Mouse (Mus musculus) intestine, embryonic 14.5 days (tissue): ENCODE measurements around the gene Pik3ap1. TPM values are rescaled to one million over a fixed set of nuclear protein-coding genes. Genes with fewer than 3 reads are reported as not detected.

Source experiments
- ATAC-seq: fragments of 200-750 bp; cut with Nextera tagmentation; replicated peaks from 2 replicates; pipeline ENCODE4 v1.8.0; 2017; ENCODE audit warnings: low read depth, moderate number of reproducible peaks, moderate TSS enrichment, moderate library complexity; ENCODE audit not compliant: low FRiP score, low TSS enrichment
- DNase-seq: peaks from one replicate; pipeline ENCODE4 v3.0.0-alpha.2; 2018; ENCODE audit warnings: low spot score
- H3K27ac ChIP-seq: fragments of 300-500 bp; sonication (generic); 2 replicates; pipeline ENCODE4 v1.5.1; 2014; ENCODE audit warnings: low read depth, mild to moderate bottlenecking, control low read depth
- H3K27me3 ChIP-seq: fragments of 300-500 bp; sonication (generic); replicated peaks from 2 replicates; pipeline ENCODE4 v1.6.1; 2014; ENCODE audit warnings: low read length, control low read depth; ENCODE audit not compliant: control insufficient read depth, insufficient read depth
- H3K36me3 ChIP-seq: fragments of 300-500 bp; sonication (generic); 2 replicates; pipeline ENCODE4 v1.6.1; 2014; ENCODE audit warnings: low read length, control low read depth; ENCODE audit not compliant: control insufficient read depth, insufficient read depth
- H3K4me1 ChIP-seq: fragments of 300-500 bp; sonication (generic); replicated peaks from 2 replicates; pipeline ENCODE4 v1.6.1; 2014; ENCODE audit warnings: low read length, control low read depth, mixed read lengths; ENCODE audit not compliant: control insufficient read depth, insufficient read depth
- H3K4me2 ChIP-seq: fragments of 300-500 bp; sonication (generic); 2 replicates; pipeline ENCODE4 v1.6.1; 2014; ENCODE audit warnings: low read length
- H3K4me3 ChIP-seq: fragments of 300-500 bp; sonication (generic); 2 replicates; pipeline ENCODE4 v1.5.1; 2014; ENCODE audit warnings: low read depth, low read length, control low read depth, mixed read lengths
- H3K9ac ChIP-seq: fragments of 300-500 bp; sonication (generic); 2 replicates; pipeline ENCODE4 v1.6.1; 2014; ENCODE audit warnings: mild to moderate bottlenecking, low read length
- H3K9me3 ChIP-seq: fragments of 300-500 bp; sonication (generic); 2 replicates; pipeline ENCODE4 v1.6.1; 2016; ENCODE audit warnings: low read length, control low read depth; ENCODE audit not compliant: control insufficient read depth
- WGBS: fragments of 180-500 bp; shearing (Covaris S2); extraction: QIAGEN DNeasy Blood & Tissue Kit; methylation state at CpG from one replicate; pipeline ENCODE4 v1.1.7; 2014; 5-methylcytosine and 5-hydroxymethylcytosine counted together
- polyA plus RNA-seq: library from polyadenylated mRNA; unstranded; fragments of >200 nt; fragmentation: Nextera tagmentation; extraction: Ambion mirVana; gene quantifications from 2 replicates; pipeline ENCODE4 v1.2.1, GENCODE M21; 2014

Gene Pik3ap1
- polyA plus RNA-seq, 1 experiment from 2014 or later: 6.9 TPM

GRCm38 (mm10) chr19:41270906-41271305, 114.0 kb downstream of the Pik3ap1 start:
- H3K4me2 ChIP-seq: no peak overlapping the region
- ATAC-seq: no peak

GRCm38 (mm10) chr19:41270151-41270727, 114.7 kb downstream of the Pik3ap1 start:
- ATAC-seq (0 out of 2 replicates have a peak, but pooled peaks have one; percentile 50), DNase-seq (peak; percentile 49)
- Histone ChIP-seq H3K4me2 (no peak overlapping the region), H3K9me3 (no peaks in the 10 kb centered on the region), H3K27me3 (no peaks in the 10 kb centered on the region), H3K4me1 (no peaks in the 10 kb centered on the region), H3K9ac (no peak overlapping the region), H3K36me3 (no peaks in the 10 kb centered on the region), H3K27ac (no peak overlapping the region), H3K4me3 (no peak overlapping the region)
- 53% methylated on average over 9 of the region's 9 CpGs for WGBS

More at GRCm38 (mm10) chr19:41270906-41271305, 114.0 kb downstream of the Pik3ap1 start:
- Histone ChIP-seq H3K9ac (no peak overlapping the region), H3K4me3 (no peak overlapping the region), H3K27ac (no peak overlapping the region), H3K27me3 (no peaks in the 10 kb centered on the region), H3K9me3 (no peaks in the 10 kb centered on the region), H3K4me1 (no peaks in the 10 kb centered on the region), H3K36me3 (no peaks in the 10 kb centered on the region)
- DNase-seq: no peak
- 80% methylated on average over 7 of the region's 7 CpGs for WGBS

GRCm38 (mm10) chr19:41266251-41266901, 118.5 kb downstream of the Pik3ap1 start:
- Histone ChIP-seq H3K4me2 (no peak overlapping the region), H3K4me3 (no peak overlapping the region), H3K36me3 (peaks cover 2% of the 10 kb centered on the region; the same call in 1 of the 2 replicates), H3K27ac (no peak overlapping the region), H3K9me3 (no peaks in the 10 kb centered on the region), H3K9ac (no peak overlapping the region), H3K27me3 (no peaks in the 10 kb centered on the region), H3K4me1 (peaks cover 12% of the 10 kb centered on the region)
- ATAC-seq (no peak), DNase-seq (peak; percentile 43)
- WGBS: 58% methylated on average over 8 of the region's 8 CpGs

GRCm38 (mm10) chr19:41264331-41264799, 120.5 kb downstream of the Pik3ap1 start:
- Histone ChIP-seq H3K4me1 (peaks cover 21% of the 10 kb centered on the region), H3K4me2 (peak overlapping the region; percentile 60), H3K27me3 (no peaks in the 10 kb centered on the region), H3K9ac (peak overlapping the region; percentile 98), H3K9me3 (no peaks in the 10 kb centered on the region), H3K27ac (peak overlapping the region; percentile 99), H3K4me3 (peak overlapping the region; percentile 86), H3K36me3 (peaks cover 9% of the 10 kb centered on the region)
- ATAC-seq (no peak), DNase-seq (peak; percentile 58)
- 28% methylated on average over 13 of the region's 13 CpGs for WGBS

GRCm38 (mm10) chr19:41263630-41264295, 121.1 kb downstream of the Pik3ap1 start, which contains the start of gene Tm9sf3:
TSS of gene Tm9sf3 (minus strand) at chr19:41263997.
- peak within 1 kb of the TSS; percentile 99 for H3K27ac ChIP-seq
- peaks cover 21% of the 10 kb centered on the region for H3K4me1 ChIP-seq
- peak; percentile 88 for ATAC-seq
- peak within 1 kb of the TSS; percentile 98 for H3K9ac ChIP-seq
- H3K9me3 ChIP-seq: no peaks in the 10 kb centered on the region
- peak; percentile 92 for DNase-seq
- peak within 1 kb of the TSS; percentile 86 for H3K4me3 ChIP-seq
- WGBS: under 1% methylated on average over 84 of the region's 98 CpGs
- peaks cover 9% of the 10 kb centered on the region for H3K36me3 ChIP-seq
- H3K4me2 ChIP-seq: peak within 1 kb of the TSS; percentile 82
- H3K27me3 ChIP-seq: no peaks in the 10 kb centered on the region

- peak overlapping the region; percentile 98 for H3K9ac ChIP-seq
- H3K4me2 ChIP-seq: peak overlapping the region; percentile 82
- H3K27ac ChIP-seq: peak overlapping the region; percentile 99
- ATAC-seq: peak; percentile 85
- no peaks in the 10 kb centered on the region for H3K27me3 ChIP-seq
- H3K4me3 ChIP-seq: peak overlapping the region; percentile 86
- 5% methylated on average over 46 of the region's 51 CpGs for WGBS
- H3K4me1 ChIP-seq: peaks cover 21% of the 10 kb centered on the region
- DNase-seq: peak; percentile 87
- H3K9me3 ChIP-seq: no peaks in the 10 kb centered on the region
- peaks cover 9% of the 10 kb centered on the region for H3K36me3 ChIP-seq
Measured at GRCm38 (mm10) chr19:41262712-41263629, 121.9 kb downstream of the Pik3ap1 start.

- Histone ChIP-seq H3K4me1 (peaks cover 21% of the 10 kb centered on the region), H3K4me3 (no peak overlapping the region), H3K4me2 (no peak overlapping the region), H3K27me3 (no peaks in the 10 kb centered on the region), H3K27ac (no peak overlapping the region), H3K9ac (no peak overlapping the region), H3K36me3 (peaks cover 15% of the 10 kb centered on the region), H3K9me3 (no peaks in the 10 kb centered on the region)
- WGBS: 81% methylated on average over 3 of the region's 3 CpGs
- ATAC-seq (no peak), DNase-seq (no peak)
Measured at GRCm38 (mm10) chr19:41260736-41261135, 124.2 kb downstream of the Pik3ap1 start.

- peaks cover 25% of the 10 kb centered on the region for H3K36me3 ChIP-seq
- WGBS: 75% methylated on average over 6 of the region's 6 CpGs
- DNase-seq (no peak), ATAC-seq (no peak)
- peaks cover 16% of the 10 kb centered on the region for H3K4me1 ChIP-seq
- no peak overlapping the region for H3K4me3 ChIP-seq
- no peak overlapping the region for H3K4me2 ChIP-seq
- H3K9ac ChIP-seq: no peak overlapping the region
- H3K9me3 ChIP-seq: no peaks in the 10 kb centered on the region
- H3K27ac ChIP-seq: no peak overlapping the region
- no peaks in the 10 kb centered on the region for H3K27me3 ChIP-seq
Measured at GRCm38 (mm10) chr19:41259256-41259655, 125.6 kb downstream of the Pik3ap1 start.
